Mouse (Mus musculus): ENCODE results near the gene 1700008O03Rik.
A peak's percentile ranks its signal among the peaks of the same experiment; 100 is the strongest.

The 1700008O03Rik gene

GRCm38 (mm10) chr7:44375793-44376192 lies 9.8 kb downstream of the 1700008O03Rik start:
- no peak for DNase-seq (ENCODE audit: low spot score in 2 of 2)

- no peak for DNase-seq (ENCODE audit: low spot score in 2 of 2)
These were observed 10.4 kb downstream of the 1700008O03Rik start for GRCm38 (mm10) chr7:44375207-44375606.

GRCm38 (mm10) chr7:44374756-44375155 lies 10.9 kb downstream of the 1700008O03Rik start:
- no peak for DNase-seq (ENCODE audit: low spot score in 2 of 2)

- DNase-seq (ENCODE audit: low spot score in 2 of 2): peak in 1 of 2 experiments; percentile 77
These were observed 11.5 kb downstream of the 1700008O03Rik start for GRCm38 (mm10) chr7:44373889-44374652.

GRCm38 (mm10) chr7:44373460-44373859 lies 12.2 kb downstream of the 1700008O03Rik start:
- no peak for DNase-seq (ENCODE audit: low spot score in 2 of 2)

GRCm38 (mm10) chr7:44372678-44373077 lies 12.9 kb downstream of the 1700008O03Rik start:
- no peak for DNase-seq (ENCODE audit: low spot score in 2 of 2)

GRCm38 (mm10) chr7:44360792-44361301 lies 24.8 kb downstream of the 1700008O03Rik start:
- peak in 1 of 2 experiments; percentile 24 for DNase-seq (ENCODE audit: low spot score in 2 of 2)

- peak; percentile 90 to 96 for DNase-seq (ENCODE audit: low spot score in 2 of 2)
These were observed 25.5 kb downstream of the 1700008O03Rik start for GRCm38 (mm10) chr7:44359908-44360672.

GRCm38 (mm10) chr7:44358886-44359654 lies 26.6 kb downstream of the 1700008O03Rik start:
- DNase-seq (ENCODE audit: low spot score in 2 of 2): no peak

- no peak for DNase-seq (ENCODE audit: low spot score in 2 of 2)
These were observed 27.6 kb downstream of the 1700008O03Rik start for GRCm38 (mm10) chr7:44358012-44358411.

- no peak for DNase-seq (ENCODE audit: low spot score in 2 of 2)
These were observed 28.1 kb downstream of the 1700008O03Rik start for GRCm38 (mm10) chr7:44357531-44357930.

GRCm38 (mm10) chr7:44356590-44357481 lies 28.8 kb downstream of the 1700008O03Rik start:
- DNase-seq (ENCODE audit: low spot score in 2 of 2): no peak

- no peak for DNase-seq (ENCODE audit: low spot score in 2 of 2)
These were observed 30.2 kb downstream of the 1700008O03Rik start for GRCm38 (mm10) chr7:44355411-44355810.

GRCm38 (mm10) chr7:44353601-44354340 lies 31.8 kb downstream of the 1700008O03Rik start:
- no peak for DNase-seq (ENCODE audit: low spot score in 2 of 2)

- DNase-seq (ENCODE audit: low spot score in 2 of 2): no peak
These were observed 32.6 kb downstream of the 1700008O03Rik start for GRCm38 (mm10) chr7:44352750-44353600.

GRCm38 (mm10) chr7:44351881-44352749 lies 33.5 kb downstream of the 1700008O03Rik start:
- no peak for DNase-seq (ENCODE audit: low spot score in 2 of 2)

GRCm38 (mm10) chr7:44350957-44351711 lies 34.5 kb downstream of the 1700008O03Rik start:
- DNase-seq (ENCODE audit: low spot score in 2 of 2): peak; percentile 18 to 73
